Comparison of ENCODE assay signal across 8 mouse cellular contexts in the genomic region with DNA sequence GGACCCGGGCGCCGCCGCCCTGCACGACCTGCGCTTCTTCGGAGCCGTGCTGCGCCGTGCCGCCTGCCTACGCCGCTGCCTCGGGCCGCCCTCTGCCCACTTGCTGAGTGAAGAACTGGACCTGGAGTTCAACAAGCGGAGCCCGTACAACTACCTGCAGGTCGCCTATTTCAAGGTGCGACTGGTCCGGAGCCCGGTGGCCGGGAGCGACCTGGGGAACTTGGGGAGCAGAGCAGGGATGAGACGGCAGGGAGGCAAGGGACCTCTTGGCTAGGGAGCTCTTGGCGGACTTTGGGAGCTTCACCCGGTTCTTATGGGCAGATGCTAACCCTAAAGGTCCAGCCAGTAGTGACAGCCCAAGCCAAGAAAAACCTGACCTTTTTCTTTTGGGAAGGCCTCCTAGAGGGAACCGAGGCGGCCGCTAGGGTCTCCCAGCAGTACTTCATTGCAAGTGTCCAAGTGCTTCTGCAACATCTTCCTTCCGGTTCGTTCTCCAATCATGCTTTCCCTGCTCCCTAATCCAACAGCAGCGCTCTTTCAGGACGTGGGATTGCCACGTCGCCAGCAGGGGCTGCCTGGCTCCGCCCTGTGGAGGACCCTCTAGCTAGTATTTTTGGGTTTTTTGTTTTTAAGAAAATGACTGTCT. TPM values are rescaled to one million over a fixed set of nuclear protein-coding genes. Genes with fewer than 3 reads are reported as not detected.
DNase-seq lines count a peak whose midpoint lies in the region; ATAC-seq and TF ChIP-seq lines count a peak whose summit lies in the region.

No protein-coding gene starts in this region.

- peaks cover 49% of the 10 kb centered on the region for H3K36me3 ChIP-seq in G1E (replicated peaks)
- H3K36me3 ChIP-seq in forebrain, embryonic 11.5 days (ENCODE audit: control insufficient read depth, insufficient read depth, low read length), result no peaks in the 10 kb centered on the region
- H3K36me3 ChIP-seq in lung, embryonic 14.5 days (ENCODE audit: insufficient read depth), result peaks cover 25% of the 10 kb centered on the region; the same call in 1 of the 2 replicates

- no peak for TF ChIP-seq CTCF in G1E (IDR thresholded peaks at IDR 0.05; ENCODE audit: low read depth, low read length)
- TF ChIP-seq CTCF in lung, embryonic 14.5 days (IDR thresholded peaks at IDR 0.05; ENCODE audit: low read depth), result peak; percentile 60
- TF ChIP-seq CTCF in olfactory bulb, adult 2 months (IDR thresholded peaks at IDR 0.05; ENCODE audit: insufficient read depth, low read depth, low read length), result peak; percentile 14; the same call in 1 of the 2 replicates

- TF ChIP-seq POLR2A in olfactory bulb, adult 2 months (IDR thresholded peaks at IDR 0.05; ENCODE audit: insufficient read depth, low read depth, low read length), result 0 out of 2 replicates have a peak, but pooled peaks have one; percentile 19

- ATAC-seq in G1E (ENCODE audit: extremely low read depth, insufficient number of reproducible peaks, low FRiP score, poor library complexity, severe bottlenecking), result no peak
- ATAC-seq in forebrain, embryonic 11.5 days (replicated peaks; ENCODE audit: low FRiP score), result peak; percentile 51
- peak; percentile 53 for ATAC-seq in lung, embryonic 14.5 days (ENCODE audit: insufficient read depth)

- H3K4me1 ChIP-seq in G1E (ENCODE audit: insufficient read depth, low read depth, low read length), result peaks cover 20% of the 10 kb centered on the region
- H3K4me1 ChIP-seq in forebrain, embryonic 11.5 days (replicated peaks; ENCODE audit: control insufficient read depth, insufficient read depth, low read length), result peaks cover 3% of the 10 kb centered on the region
- H3K4me1 ChIP-seq in lung, embryonic 14.5 days (ENCODE audit: insufficient read depth), result 0 out of 2 replicates have a peak, but pooled peaks cover 4% of the 10 kb centered on the region
- peaks cover 7% of the 10 kb centered on the region for H3K4me1 ChIP-seq in olfactory bulb, adult 2 months (ENCODE audit: control insufficient read depth, insufficient read depth, low read length)

- H3K27ac ChIP-seq in forebrain, embryonic 11.5 days (ENCODE audit: low read depth, low read length), result no peak overlapping the region
- peak overlapping the region; percentile 54 for H3K27ac ChIP-seq in lung, embryonic 14.5 days (ENCODE audit: low read depth)
- H3K27ac ChIP-seq in olfactory bulb, adult 2 months (ENCODE audit: insufficient read depth, low read depth, low read length), result no peak overlapping the region

- peak; percentile 27 for DNase-seq in G1E (ENCODE audit: low spot score)
- peak; percentile 56 to 60 for DNase-seq in adrenal gland, postnatal 36 days
- peak; percentile 79 for DNase-seq in forebrain, embryonic 11.5 days (ENCODE audit: low spot score)
- peak; percentile 31 to 52 for DNase-seq in heart, postnatal 14 days
- peak; percentile 55 to 73 for DNase-seq in layer of hippocampus, adult 18-20 months (ENCODE audit: low spot score in 2 of 2)
- DNase-seq in lung, embryonic 14.5 days, result peak; percentile 89
- DNase-seq in thymus, postnatal 4 days, result no peak

- H3K4me2 ChIP-seq in forebrain, embryonic 11.5 days (ENCODE audit: low read depth, low read length, severe bottlenecking), result peak overlapping the region; percentile 95
- peak overlapping the region; percentile 84 for H3K4me2 ChIP-seq in lung, embryonic 14.5 days

- no peaks in the 10 kb centered on the region for H3K9me3 ChIP-seq in G1E (replicated peaks)
- no peaks in the 10 kb centered on the region for H3K9me3 ChIP-seq in forebrain, embryonic 11.5 days (ENCODE audit: control insufficient read depth, low read length)
- no peaks in the 10 kb centered on the region for H3K9me3 ChIP-seq in lung, embryonic 14.5 days (ENCODE audit: low read depth, low read length)

- under 1% methylated on average over 36 of the region's 36 CpGs for WGBS in forebrain, embryonic 11.5 days
- WGBS in lung, embryonic 14.5 days, result under 1% methylated on average over 36 of the region's 36 CpGs
- WGBS in olfactory bulb, adult 2 months, result under 1% methylated on average over 36 of the region's 36 CpGs

- H3K9ac ChIP-seq in forebrain, embryonic 11.5 days (ENCODE audit: low read length), result peak overlapping the region; percentile 70
- H3K9ac ChIP-seq in lung, embryonic 14.5 days, result peak overlapping the region; percentile 68

- H3K4me3 ChIP-seq in G1E (ENCODE audit: low read depth, low read length), result peak overlapping the region; percentile 94
- peak overlapping the region; percentile 84 for H3K4me3 ChIP-seq in forebrain, embryonic 11.5 days (ENCODE audit: low read depth, low read length)
- peak overlapping the region; percentile 91 for H3K4me3 ChIP-seq in lung, embryonic 14.5 days (ENCODE audit: low read depth, low read length)
- H3K4me3 ChIP-seq in olfactory bulb, adult 2 months (ENCODE audit: insufficient read depth, low read depth, low read length), result peak overlapping the region; percentile 90

- intact Hi-C loops in heart, postnatal 14 days (cut with DNase I), result no loop called here

- no peaks in the 10 kb centered on the region for H3K27me3 ChIP-seq in G1E (ENCODE audit: insufficient read depth, low read length)
- H3K27me3 ChIP-seq in forebrain, embryonic 11.5 days (ENCODE audit: control insufficient read depth, insufficient read depth, low read length), result no peaks in the 10 kb centered on the region
- no peaks in the 10 kb centered on the region for H3K27me3 ChIP-seq in lung, embryonic 14.5 days (ENCODE audit: insufficient read depth, low read length)

RNA-seq across cellular contexts. Expression of a gene that starts 0.7 kb away (rescaled TPM):
- total RNA-seq in G1E (2014; fragmentation: Nextera tagmentation) (9.3 and 14.1 TPM in 2 replicates), G1E (2017) (4.6 and 6.0 TPM in 2 replicates)
- 5.9 and 6.6 TPM in 2 replicates for polyA plus RNA-seq in G1E (2012)
- 10 to 100 TPM; 27.4 to 30.5 TPM for total RNA-seq in adrenal gland, postnatal 36 days (2021)
- 16.8 and 17.8 TPM in 2 replicates for polyA plus RNA-seq in forebrain, embryonic 11.5 days (2014; fragmentation: Nextera tagmentation; extraction: Ambion mirVana)
- 10 to 100 TPM; 18.1 to 19.5 TPM for total RNA-seq in heart, postnatal 14 days (2021)
- total RNA-seq in layer of hippocampus, adult 18-20 months (2021), result 1 to 10 TPM; 7.7 to 8.5 TPM
- 40.4 and 44.8 TPM in 2 replicates for polyA plus RNA-seq in lung, embryonic 14.5 days (2014; fragmentation: Nextera tagmentation; extraction: Ambion mirVana)
- not detected in 2 replicates for polyA plus RNA-seq in olfactory bulb, adult 2 months (2012; ENCODE audit: insufficient read depth, insufficient read length, low replicate concordance, missing spikeins)

RNA-seq across cellular contexts. Expression of a gene that starts 0.9 kb away (rescaled TPM):
- 16.2 and 25.9 TPM in 2 replicates for total RNA-seq in G1E (2014; fragmentation: Nextera tagmentation)
- 13.8 and 14.0 TPM in 2 replicates for total RNA-seq in G1E (2017)
- polyA plus RNA-seq in G1E (2012), result 10.1 and 15.2 TPM in 2 replicates
- total RNA-seq in adrenal gland, postnatal 36 days (2021), result 10 to 100 TPM; 25.8 to 26.6 TPM
- polyA plus RNA-seq in forebrain, embryonic 11.5 days (2014; fragmentation: Nextera tagmentation; extraction: Ambion mirVana), result 37.3 and 37.8 TPM in 2 replicates
- 10 to 100 TPM; 21.1 to 23.4 TPM for total RNA-seq in heart, postnatal 14 days (2021)
- total RNA-seq in layer of hippocampus, adult 18-20 months (2021), result 10 to 100 TPM; 29.3 to 36.5 TPM
- polyA plus RNA-seq in lung, embryonic 14.5 days (2014; fragmentation: Nextera tagmentation; extraction: Ambion mirVana), result 29.0 and 32.3 TPM in 2 replicates
- polyA plus RNA-seq in olfactory bulb, adult 2 months (2012; ENCODE audit: insufficient read depth, insufficient read length, low replicate concordance, missing spikeins), result not detected in 2 replicates

RNA-seq across cellular contexts. Expression of a gene that starts 15.4 kb away (rescaled TPM):
- total RNA-seq in G1E (2014; fragmentation: Nextera tagmentation) (not detected in 2 replicates), G1E (2017) (not detected in 2 replicates)
- polyA plus RNA-seq in G1E (2012), result not detected in 2 replicates
- total RNA-seq in adrenal gland, postnatal 36 days (2021), result not detected
- polyA plus RNA-seq in forebrain, embryonic 11.5 days (2014; fragmentation: Nextera tagmentation; extraction: Ambion mirVana), result not detected in 2 replicates
- total RNA-seq in heart, postnatal 14 days (2021), result not detected
- under 1 TPM; 0.74 to 0.87 TPM for total RNA-seq in layer of hippocampus, adult 18-20 months (2021)
- not detected in 2 replicates for polyA plus RNA-seq in lung, embryonic 14.5 days (2014; fragmentation: Nextera tagmentation; extraction: Ambion mirVana)
- not detected in 2 replicates for polyA plus RNA-seq in olfactory bulb, adult 2 months (2012; ENCODE audit: insufficient read depth, insufficient read length, low replicate concordance, missing spikeins)

RNA-seq across cellular contexts. Expression of a gene that starts 21.8 kb away (rescaled TPM):
- total RNA-seq in G1E (2014; fragmentation: Nextera tagmentation) (not detected in 2 replicates), G1E (2017) (0.12 and 0.16 TPM in 2 replicates)
- polyA plus RNA-seq in G1E (2012), result not detected in 2 replicates
- under 1 TPM in 1 of 2 experiments, not detected in 1; 0.13 TPM for total RNA-seq in adrenal gland, postnatal 36 days (2021)
- polyA plus RNA-seq in forebrain, embryonic 11.5 days (2014; fragmentation: Nextera tagmentation; extraction: Ambion mirVana), result 0.21 and 0.31 TPM in 2 replicates
- under 1 TPM in 1 of 2 experiments, not detected in 1; 0.36 TPM for total RNA-seq in heart, postnatal 14 days (2021)
- under 1 TPM; 0.13 to 0.40 TPM for total RNA-seq in layer of hippocampus, adult 18-20 months (2021)
- not detected in 2 replicates for polyA plus RNA-seq in lung, embryonic 14.5 days (2014; fragmentation: Nextera tagmentation; extraction: Ambion mirVana)
- polyA plus RNA-seq in olfactory bulb, adult 2 months (2012; ENCODE audit: insufficient read depth, insufficient read length, low replicate concordance, missing spikeins), result not detected in 2 replicates

RNA-seq across cellular contexts. Expression of a gene that starts 38.3 kb away (rescaled TPM):
- 47.3 and 63.2 TPM in 2 replicates for total RNA-seq in G1E (2014; fragmentation: Nextera tagmentation)
- 119 and 190 TPM in 2 replicates for total RNA-seq in G1E (2017)
- polyA plus RNA-seq in G1E (2012), result 515 and 560 TPM in 2 replicates
- 10 to 100 TPM; 17.1 to 19.2 TPM for total RNA-seq in adrenal gland, postnatal 36 days (2021)
- polyA plus RNA-seq in forebrain, embryonic 11.5 days (2014; fragmentation: Nextera tagmentation; extraction: Ambion mirVana), result 146 and 150 TPM in 2 replicates
- 10 to 100 TPM; 22.1 to 24.5 TPM for total RNA-seq in heart, postnatal 14 days (2021)
- 10 to 100 TPM; 15.4 to 17.5 TPM for total RNA-seq in layer of hippocampus, adult 18-20 months (2021)
- 134 TPM in 2 replicates for polyA plus RNA-seq in lung, embryonic 14.5 days (2014; fragmentation: Nextera tagmentation; extraction: Ambion mirVana)
- not detected in 2 replicates for polyA plus RNA-seq in olfactory bulb, adult 2 months (2012; ENCODE audit: insufficient read depth, insufficient read length, low replicate concordance, missing spikeins)
